ENCODE assay signal across 9 mouse cellular contexts in the genomic region with DNA sequence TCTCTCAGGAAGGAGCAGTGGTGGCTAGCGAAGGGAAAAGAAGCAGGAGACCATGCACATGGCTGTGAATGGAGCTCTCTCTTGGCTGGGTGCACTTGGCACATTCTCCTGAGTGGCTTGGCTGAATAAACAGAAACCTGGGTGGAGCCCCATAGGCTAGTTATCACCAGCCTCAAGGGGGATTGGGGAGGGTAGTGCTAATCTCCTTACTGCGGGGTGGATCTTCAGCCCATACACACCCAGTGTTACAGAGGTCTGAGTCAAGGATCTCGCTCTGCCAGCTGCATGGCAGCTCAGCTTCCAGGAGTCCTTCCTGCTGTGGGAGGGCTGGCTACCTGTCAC. TPM values are rescaled to one million over a fixed set of nuclear protein-coding genes. Genes with fewer than 3 reads are reported as not detected.
DNase-seq lines count a peak whose midpoint lies in the region; ATAC-seq lines count a peak whose summit lies in the region.
"Had no signal": no experiment of that assay in that cellular context is flagged by ENCODE, and none has a peak within 500 bp of the region (broad histone marks: within the 10 kb centered on the region; RNA-seq: fewer than 3 reads in every experiment).

No protein-coding gene starts in this region.

- H3K27me3 ChIP-seq in kidney, embryonic 15.5 days: no peaks in the 10 kb centered on the region
- H3K27me3 ChIP-seq in liver, embryonic 11.5 days (replicated peaks; ENCODE audit: control insufficient read depth, insufficient read depth, low read length): no peaks in the 10 kb centered on the region

- H3K9ac ChIP-seq in kidney, embryonic 15.5 days: no peak overlapping the region
- peak overlapping the region; percentile 46 for H3K9ac ChIP-seq in liver, embryonic 11.5 days (ENCODE audit: low read depth, low read length)

- 93% methylated on average over 3 of the region's 3 CpGs for WGBS in kidney, embryonic 15.5 days
- 46% methylated on average over 3 of the region's 3 CpGs for WGBS in liver, embryonic 11.5 days

- no peak for DNase-seq in kidney, adult 9 months
- peak; percentile 85 for DNase-seq in c-Kit-positive CD71-positive TER-119-negative erythroid progenitor cells, embryonic 14.5 days (ENCODE audit: low read depth)
- DNase-seq in liver, embryonic 11.5 days (ENCODE audit: low spot score): peak; percentile 54
- peak; percentile 69 to 70 for DNase-seq in spleen, postnatal 10 days (ENCODE audit: low spot score in 2 of 2)
- DNase-seq in cerebellum, adult 11 months: no peak
- DNase-seq in frontal cortex, postnatal 10 days (ENCODE audit: low spot score in 2 of 2): no peak
- DNase-seq: left cerebral cortex, postnatal 4 days had no signal

- H3K27ac ChIP-seq in kidney, embryonic 15.5 days: no peak overlapping the region
- peak overlapping the region; percentile 98 for H3K27ac ChIP-seq in liver, embryonic 11.5 days (ENCODE audit: low read depth, low read length)

- H3K9me3 ChIP-seq in kidney, embryonic 15.5 days (replicated peaks): no peaks in the 10 kb centered on the region
- H3K9me3 ChIP-seq in liver, embryonic 11.5 days (ENCODE audit: control insufficient read depth, low read length): no peaks in the 10 kb centered on the region

- H3K4me1 ChIP-seq in kidney, embryonic 15.5 days: no peaks in the 10 kb centered on the region
- peaks cover 65% of the 10 kb centered on the region for H3K4me1 ChIP-seq in liver, embryonic 11.5 days (replicated peaks; ENCODE audit: control insufficient read depth, insufficient read depth, low read length)

- ATAC-seq in kidney, embryonic 15.5 days (replicated peaks; ENCODE audit: low FRiP score): peak; percentile 92
- peak; percentile 94 for ATAC-seq in liver, embryonic 11.5 days (replicated peaks; ENCODE audit: low FRiP score)
- no peak for ATAC-seq in cerebellum, adult (ENCODE audit: insufficient number of reproducible peaks, low FRiP score, low TSS enrichment)

- H3K4me2 ChIP-seq in kidney, embryonic 15.5 days: no peak overlapping the region
- H3K4me2 ChIP-seq in liver, embryonic 11.5 days: peak overlapping the region; percentile 11

- H3K36me3 ChIP-seq in kidney, embryonic 15.5 days: peaks cover 90% of the 10 kb centered on the region
- peaks cover 58% of the 10 kb centered on the region for H3K36me3 ChIP-seq in liver, embryonic 11.5 days (ENCODE audit: control insufficient read depth, insufficient read depth, low read length)

- H3K4me3 ChIP-seq in kidney, embryonic 15.5 days (replicated peaks): no peak overlapping the region
- no peak overlapping the region for H3K4me3 ChIP-seq in liver, embryonic 11.5 days (ENCODE audit: low read depth, low read length)

RNA-seq across cellular contexts. Expression of gene Dnajc11, which starts 27.0 kb away (rescaled TPM):
- 77.6 and 78.3 TPM in 2 replicates for polyA plus RNA-seq in kidney, embryonic 15.5 days (2015; fragmentation: Nextera tagmentation; extraction: Ambion mirVana)
- polyA plus RNA-seq in liver, embryonic 11.5 days (2014; fragmentation: Nextera tagmentation; extraction: Ambion mirVana): 101 and 102 TPM in 2 replicates

RNA-seq across cellular contexts. Expression of gene Thap3, which starts 28.3 kb away (rescaled TPM):
- 39.2 and 44.8 TPM in 2 replicates for polyA plus RNA-seq in kidney, embryonic 15.5 days (2015; fragmentation: Nextera tagmentation; extraction: Ambion mirVana)
- polyA plus RNA-seq in liver, embryonic 11.5 days (2014; fragmentation: Nextera tagmentation; extraction: Ambion mirVana): 14.3 and 14.5 TPM in 2 replicates

RNA-seq across cellular contexts. Expression of gene Phf13, which starts 35.6 kb away (rescaled TPM):
- polyA plus RNA-seq in kidney, embryonic 15.5 days (2015; fragmentation: Nextera tagmentation; extraction: Ambion mirVana): 31.2 and 32.1 TPM in 2 replicates
- 15.5 and 16.5 TPM in 2 replicates for polyA plus RNA-seq in liver, embryonic 11.5 days (2014; fragmentation: Nextera tagmentation; extraction: Ambion mirVana)

RNA-seq across cellular contexts. Expression of gene Klhl21, which starts 48.1 kb away (rescaled TPM):
- 11.7 and 12.5 TPM in 2 replicates for polyA plus RNA-seq in kidney, embryonic 15.5 days (2015; fragmentation: Nextera tagmentation; extraction: Ambion mirVana)
- 9.1 and 9.4 TPM in 2 replicates for polyA plus RNA-seq in liver, embryonic 11.5 days (2014; fragmentation: Nextera tagmentation; extraction: Ambion mirVana)

Comparison
In these comparisons a context has a peak if more than half of its experiments do, and no peak if none do; other contexts are left out.
1. DNase-seq: peak in c-Kit-positive CD71-positive TER-119-negative erythroid progenitor cells, embryonic 14.5 days (single experiment), liver, embryonic 11.5 days (single experiment) and spleen, postnatal 10 days (2 of 2); none in kidney, adult 9 months (single experiment), cerebellum, adult 11 months (single experiment) and frontal cortex, postnatal 10 days (0 of 2).